Mouse (Mus musculus) E14TG2a.4 (cell line): Measurements from ENCODE around the gene Igsf3.

Source experiments
- CTCF ChIP-seq: conservative IDR thresholded peaks from 2 replicates; pipeline ENCODE4 v1.5.1; 2014; ENCODE audit warnings: low read length
- POU5F1 ChIP-seq: IDR thresholded peaks from 2 replicates; pipeline ENCODE4 v1.6.1; 2014; ENCODE audit warnings: low read length, borderline replicate concordance

DNA sequence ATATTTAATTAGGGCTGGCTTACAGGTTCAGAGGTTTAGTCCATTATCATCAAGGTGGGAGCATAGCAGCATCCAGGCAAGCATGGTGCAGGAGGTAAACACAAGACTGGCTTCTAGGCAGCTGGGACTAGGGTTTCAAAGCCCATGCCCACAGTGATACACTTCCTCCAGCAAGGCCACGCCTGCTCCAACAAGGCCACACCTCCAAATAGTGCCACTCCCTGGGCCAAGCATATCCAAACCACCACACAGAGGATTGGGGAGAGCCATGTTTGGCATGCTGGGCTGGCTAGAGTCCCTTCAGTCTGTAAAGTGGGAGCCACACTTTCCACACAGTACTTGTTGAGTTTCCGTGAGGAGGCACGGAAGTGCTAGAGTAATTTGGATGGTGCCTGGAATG is 34.7 kb downstream of the Igsf3 start:
- TF ChIP-seq CTCF (no peak), POU5F1 (no peak)
